Mouse (Mus musculus): Measurements from ENCODE around the gene Stx11. TPM values are rescaled to one million over a fixed set of nuclear protein-coding genes. Genes with fewer than 3 reads are reported as not detected.

Gene Stx11
- polyA plus RNA-seq (2015; fragmentation: Nextera tagmentation; extraction: Ambion mirVana), result 2.1 and 2.5 TPM in 2 replicates

- ATAC-seq, result peak; percentile 88
- no peaks in the 10 kb centered on the region; the same call in 1 of the 2 replicates for H3K27me3 ChIP-seq (replicated peaks; ENCODE audit: control insufficient read depth, insufficient read depth, low read length)
- H3K36me3 ChIP-seq (ENCODE audit: control insufficient read depth, insufficient read depth, low read length), result no peaks in the 10 kb centered on the region
- peak within 1 kb of the TSS; percentile 78 for H3K9ac ChIP-seq (ENCODE audit: low read depth, low read length)
- WGBS, result 3% methylated on average over 47 of the region's 56 CpGs
- no peaks in the 10 kb centered on the region for H3K4me1 ChIP-seq (ENCODE audit: control insufficient read depth, insufficient read depth, low read depth, low read length)
- H3K4me2 ChIP-seq (ENCODE audit: low read length), result peak within 1 kb of the TSS; percentile 95
- no peak within 1 kb of the TSS for H3K27ac ChIP-seq (ENCODE audit: low read depth, low read length)
- no peaks in the 10 kb centered on the region for H3K9me3 ChIP-seq (ENCODE audit: control insufficient read depth, low read length)
- H3K4me3 ChIP-seq (ENCODE audit: low read length), result peak within 1 kb of the TSS; percentile 79
These were observed at the start of gene Stx11 for GRCm38 (mm10) chr10:12964151-12965075. Gene Stx11 (minus strand): TSS chr10:12964298.

GRCm38 (mm10) chr10:13008737-13009121 lies 44.6 kb upstream of the Stx11 start:
- H3K4me3 ChIP-seq (ENCODE audit: low read length), result peak overlapping the region; percentile 93
- no peaks in the 10 kb centered on the region for H3K27me3 ChIP-seq (replicated peaks; ENCODE audit: control insufficient read depth, insufficient read depth, low read length)
- H3K9ac ChIP-seq (ENCODE audit: low read depth, low read length), result peak overlapping the region; percentile 79
- H3K4me1 ChIP-seq (ENCODE audit: control insufficient read depth, insufficient read depth, low read depth, low read length), result peaks cover 11% of the 10 kb centered on the region
- H3K9me3 ChIP-seq (ENCODE audit: control insufficient read depth, low read length), result no peaks in the 10 kb centered on the region
- no peaks in the 10 kb centered on the region for H3K36me3 ChIP-seq (ENCODE audit: control insufficient read depth, insufficient read depth, low read length)
- ATAC-seq, result no peak
- peak overlapping the region; percentile 98 for H3K4me2 ChIP-seq (ENCODE audit: low read length)
- H3K27ac ChIP-seq (ENCODE audit: low read depth, low read length), result peak overlapping the region; percentile 78
- WGBS, result 1% methylated on average over 29 of the region's 29 CpGs

GRCm38 (mm10) chr10:13007876-13008736 lies 44.0 kb upstream of the Stx11 start:
- peaks cover 11% of the 10 kb centered on the region for H3K4me1 ChIP-seq (ENCODE audit: control insufficient read depth, insufficient read depth, low read depth, low read length)
- H3K4me2 ChIP-seq (ENCODE audit: low read length), result peak overlapping the region; percentile 98

GRCm38 (mm10) chr10:13005043-13005442 lies 40.9 kb upstream of the Stx11 start, which contains the start of gene Sf3b5:
Gene Sf3b5 (plus strand): TSS chr10:13005343.
- Histone ChIP-seq H3K9me3 (ENCODE audit: control insufficient read depth, low read length) (no peaks in the 10 kb centered on the region), H3K27ac (ENCODE audit: low read depth, low read length) (no peak within 1 kb of the TSS), H3K27me3 (replicated peaks; ENCODE audit: control insufficient read depth, insufficient read depth, low read length) (no peaks in the 10 kb centered on the region), H3K4me2 (ENCODE audit: low read length) (no peak within 1 kb of the TSS), H3K36me3 (ENCODE audit: control insufficient read depth, insufficient read depth, low read length) (no peaks in the 10 kb centered on the region), H3K4me1 (ENCODE audit: control insufficient read depth, insufficient read depth, low read depth, low read length) (peaks cover 11% of the 10 kb centered on the region), H3K9ac (ENCODE audit: low read depth, low read length) (no peak within 1 kb of the TSS), H3K4me3 (ENCODE audit: low read length) (no peak within 1 kb of the TSS)
- 89% methylated on average over 3 of the region's 3 CpGs for WGBS
- ATAC-seq, result no peak

More at GRCm38 (mm10) chr10:13007876-13008736, 44.0 kb upstream of the Stx11 start:
- Histone ChIP-seq H3K4me3 (ENCODE audit: low read length) (peak overlapping the region; percentile 93), H3K27me3 (replicated peaks; ENCODE audit: control insufficient read depth, insufficient read depth, low read length) (no peaks in the 10 kb centered on the region), H3K9ac (ENCODE audit: low read depth, low read length) (peak overlapping the region; percentile 79), H3K27ac (ENCODE audit: low read depth, low read length) (peak overlapping the region; percentile 78), H3K9me3 (ENCODE audit: control insufficient read depth, low read length) (no peaks in the 10 kb centered on the region), H3K36me3 (ENCODE audit: control insufficient read depth, insufficient read depth, low read length) (no peaks in the 10 kb centered on the region)
- peak; percentile 100 for ATAC-seq
- WGBS, result 4% methylated on average over 51 of the region's 52 CpGs

- Histone ChIP-seq H3K27me3 (replicated peaks; ENCODE audit: control insufficient read depth, insufficient read depth, low read length) (no peaks in the 10 kb centered on the region), H3K9me3 (ENCODE audit: control insufficient read depth, low read length) (no peaks in the 10 kb centered on the region), H3K36me3 (ENCODE audit: control insufficient read depth, insufficient read depth, low read length) (no peaks in the 10 kb centered on the region), H3K9ac (ENCODE audit: low read depth, low read length) (no peak overlapping the region), H3K4me3 (ENCODE audit: low read length) (no peak overlapping the region), H3K4me2 (ENCODE audit: low read length) (no peak overlapping the region), H3K27ac (ENCODE audit: low read depth, low read length) (no peak overlapping the region), H3K4me1 (ENCODE audit: control insufficient read depth, insufficient read depth, low read depth, low read length) (no peaks in the 10 kb centered on the region)
- WGBS, result 46% methylated on average over 17 of the region's 17 CpGs
- peak; percentile 77 for ATAC-seq
These were observed 32.8 kb upstream of the Stx11 start for GRCm38 (mm10) chr10:12996736-12997477.

- no peaks in the 10 kb centered on the region for H3K9me3 ChIP-seq (ENCODE audit: control insufficient read depth, low read length)
- ATAC-seq, result no peak
- WGBS, result 88% methylated on average over 25 of the region's 25 CpGs
These were observed 29.4 kb upstream of the Stx11 start for GRCm38 (mm10) chr10:12993411-12994039.

GRCm38 (mm10) chr10:12991953-12992352 lies 27.9 kb upstream of the Stx11 start:
- no peaks in the 10 kb centered on the region for H3K27me3 ChIP-seq (replicated peaks; ENCODE audit: control insufficient read depth, insufficient read depth, low read length)
- no peak overlapping the region for H3K4me3 ChIP-seq (ENCODE audit: low read length)
- ATAC-seq, result no peak
- H3K4me2 ChIP-seq (ENCODE audit: low read length), result no peak overlapping the region
- no peaks in the 10 kb centered on the region for H3K4me1 ChIP-seq (ENCODE audit: control insufficient read depth, insufficient read depth, low read depth, low read length)
- no peaks in the 10 kb centered on the region for H3K9me3 ChIP-seq (ENCODE audit: control insufficient read depth, low read length)
- 82% methylated on average over 5 of the region's 5 CpGs for WGBS
- no peak overlapping the region for H3K27ac ChIP-seq (ENCODE audit: low read depth, low read length)
- H3K9ac ChIP-seq (ENCODE audit: low read depth, low read length), result no peak overlapping the region
- H3K36me3 ChIP-seq (ENCODE audit: control insufficient read depth, insufficient read depth, low read length), result no peaks in the 10 kb centered on the region

More at GRCm38 (mm10) chr10:12993411-12994039, 29.4 kb upstream of the Stx11 start:
- H3K4me3 ChIP-seq (ENCODE audit: low read length), result no peak overlapping the region
- no peaks in the 10 kb centered on the region for H3K36me3 ChIP-seq (ENCODE audit: control insufficient read depth, insufficient read depth, low read length)
- H3K9ac ChIP-seq (ENCODE audit: low read depth, low read length), result no peak overlapping the region
- H3K4me2 ChIP-seq (ENCODE audit: low read length), result no peak overlapping the region
- no peaks in the 10 kb centered on the region for H3K4me1 ChIP-seq (ENCODE audit: control insufficient read depth, insufficient read depth, low read depth, low read length)
- no peaks in the 10 kb centered on the region for H3K27me3 ChIP-seq (replicated peaks; ENCODE audit: control insufficient read depth, insufficient read depth, low read length)
- no peak overlapping the region for H3K27ac ChIP-seq (ENCODE audit: low read depth, low read length)

GRCm38 (mm10) chr10:12986943-12987342 lies 22.8 kb upstream of the Stx11 start:
- ATAC-seq, result no peak
- 62% methylated on average over 4 of the region's 4 CpGs for WGBS
- H3K36me3 ChIP-seq (ENCODE audit: control insufficient read depth, insufficient read depth, low read length), result no peaks in the 10 kb centered on the region

More at GRCm38 (mm10) chr10:12986943-12987342, 22.8 kb upstream of the Stx11 start:
- Histone ChIP-seq H3K9me3 (ENCODE audit: control insufficient read depth, low read length) (no peaks in the 10 kb centered on the region), H3K27ac (ENCODE audit: low read depth, low read length) (no peak overlapping the region), H3K4me1 (ENCODE audit: control insufficient read depth, insufficient read depth, low read depth, low read length) (no peaks in the 10 kb centered on the region), H3K9ac (ENCODE audit: low read depth, low read length) (no peak overlapping the region), H3K4me2 (ENCODE audit: low read length) (no peak overlapping the region), H3K4me3 (ENCODE audit: low read length) (no peak overlapping the region), H3K27me3 (replicated peaks; ENCODE audit: control insufficient read depth, insufficient read depth, low read length) (no peaks in the 10 kb centered on the region)
